Comparison of ENCODE assay signal across 9 mouse cellular contexts in the genomic region with DNA sequence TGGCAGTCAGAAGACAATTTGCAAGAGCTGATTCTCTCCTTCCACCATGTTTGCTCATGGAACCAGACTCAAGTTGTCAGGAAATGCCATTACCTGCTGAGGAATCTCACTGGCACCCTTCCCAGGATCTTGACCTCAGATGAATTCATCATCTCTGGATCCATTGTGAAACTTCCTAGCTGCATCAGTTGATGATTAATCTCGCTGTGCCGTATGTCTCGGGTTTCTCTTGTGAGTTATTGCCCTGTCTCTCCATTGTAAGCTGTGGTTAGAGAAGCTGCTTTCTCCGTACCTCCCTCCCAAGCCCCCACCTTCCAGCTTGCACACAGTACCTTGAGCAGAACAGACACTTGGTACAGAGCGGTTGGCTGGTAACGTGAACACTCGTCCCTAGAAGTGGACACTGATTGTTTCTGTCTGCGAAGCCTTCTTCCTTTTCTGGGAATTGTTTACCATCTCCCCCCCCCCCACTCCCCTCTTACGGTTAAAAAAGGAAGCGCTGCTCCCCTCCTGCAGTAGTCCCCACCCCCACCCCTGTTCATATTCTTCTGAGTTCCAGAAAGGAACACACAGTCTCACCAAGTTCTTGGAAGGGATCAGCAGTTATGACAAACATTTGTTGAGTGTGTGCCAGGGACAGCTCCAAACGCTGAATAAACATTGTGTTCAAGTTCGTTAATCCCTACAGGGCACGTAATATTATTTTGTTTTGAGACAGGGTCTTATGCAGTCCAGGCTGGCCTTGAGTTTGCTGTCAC. TPM values are rescaled to one million over a fixed set of nuclear protein-coding genes. Genes with fewer than 3 reads are reported as not detected.
DNase-seq lines count a peak whose midpoint lies in the region; ATAC-seq lines count a peak whose summit lies in the region.
"Had no signal": no experiment of that assay in that cellular context is flagged by ENCODE, and none has a peak within 500 bp of the region (broad histone marks: within the 10 kb centered on the region; RNA-seq: fewer than 3 reads in every experiment).

No protein-coding gene starts in this region.

- no peak overlapping the region for H3K4me3 ChIP-seq in neural tube, embryonic 13.5 days
- H3K4me3 ChIP-seq in embryonic facial prominence, embryonic 14.5 days (ENCODE audit: low read depth, low read length) = no peak overlapping the region
- H3K4me3 ChIP-seq in intestine, embryonic 14.5 days (ENCODE audit: low read depth, low read length) = 0 out of 2 replicates have a peak overlapping the region, but pooled peaks have one; percentile 6
- H3K4me3 ChIP-seq in lung, embryonic 15.5 days = peak overlapping the region; percentile 26
- H3K4me3 ChIP-seq in forebrain, embryonic 12.5 days (replicated peaks) = no peak overlapping the region
- H3K4me3 ChIP-seq: midbrain, embryonic 12.5 days had no signal

- no peak for ATAC-seq in neural tube, embryonic 13.5 days (ENCODE audit: low read depth)
- peak; percentile 76; the same call in 1 of the 2 replicates for ATAC-seq in embryonic facial prominence, embryonic 14.5 days (ENCODE audit: low read depth)
- ATAC-seq in intestine, embryonic 14.5 days (replicated peaks; ENCODE audit: low FRiP score, low TSS enrichment, low read depth) = peak; percentile 90
- ATAC-seq in lung, embryonic 15.5 days (ENCODE audit: borderline replicate concordance, extremely low read depth, low FRiP score, low TSS enrichment) = peak; percentile 89
- ATAC-seq in forebrain, embryonic 12.5 days (ENCODE audit: low FRiP score) = no peak

- no peaks in the 10 kb centered on the region for H3K27me3 ChIP-seq in neural tube, embryonic 13.5 days
- no peaks in the 10 kb centered on the region for H3K27me3 ChIP-seq in embryonic facial prominence, embryonic 14.5 days (replicated peaks; ENCODE audit: control insufficient read depth, insufficient read depth, low read length)
- H3K27me3 ChIP-seq in intestine, embryonic 14.5 days (replicated peaks; ENCODE audit: control insufficient read depth, insufficient read depth, low read length) = no peaks in the 10 kb centered on the region
- H3K27me3 ChIP-seq in lung, embryonic 15.5 days = no peaks in the 10 kb centered on the region
- H3K27me3 ChIP-seq in forebrain, embryonic 12.5 days = no peaks in the 10 kb centered on the region
- H3K27me3 ChIP-seq: midbrain, embryonic 12.5 days had no signal

- H3K4me2 ChIP-seq in neural tube, embryonic 13.5 days = no peak overlapping the region
- peak overlapping the region; percentile 39 for H3K4me2 ChIP-seq in embryonic facial prominence, embryonic 14.5 days (ENCODE audit: low read depth, low read length)
- peak overlapping the region; percentile 46 for H3K4me2 ChIP-seq in intestine, embryonic 14.5 days (ENCODE audit: low read length)
- H3K4me2 ChIP-seq in lung, embryonic 15.5 days = peak overlapping the region; percentile 48
- no peak overlapping the region for H3K4me2 ChIP-seq in forebrain, embryonic 12.5 days
- H3K4me2 ChIP-seq: midbrain, embryonic 12.5 days had no signal

- no peak for DNase-seq in neural tube, embryonic 10.5 days (ENCODE audit: extremely low spot score, low spot score)
- DNase-seq in embryonic facial prominence, embryonic 14.5 days (ENCODE audit: low spot score) = peak; percentile 79
- peak; percentile 78 for DNase-seq in intestine, embryonic 14.5 days (ENCODE audit: low spot score)
- no peak for DNase-seq in left cerebral cortex, adult 18-20 months (ENCODE audit: low spot score in 2 of 2)
- DNase-seq in layer of hippocampus, adult 9-11 months = no peak

- no peaks in the 10 kb centered on the region for H3K36me3 ChIP-seq in neural tube, embryonic 13.5 days
- no peaks in the 10 kb centered on the region for H3K36me3 ChIP-seq in embryonic facial prominence, embryonic 14.5 days (ENCODE audit: control insufficient read depth, insufficient read depth, low read length)
- no peaks in the 10 kb centered on the region for H3K36me3 ChIP-seq in intestine, embryonic 14.5 days (ENCODE audit: control insufficient read depth, insufficient read depth, low read length)
- H3K36me3 ChIP-seq in lung, embryonic 15.5 days = no peaks in the 10 kb centered on the region
- H3K36me3 ChIP-seq in forebrain, embryonic 12.5 days (replicated peaks) = no peaks in the 10 kb centered on the region
- H3K36me3 ChIP-seq: midbrain, embryonic 12.5 days had no signal

- 48% methylated on average over 13 of the region's 13 CpGs for WGBS in neural tube, embryonic 13.5 days
- WGBS in embryonic facial prominence, embryonic 14.5 days = 27% methylated on average over 13 of the region's 13 CpGs
- WGBS in intestine, embryonic 14.5 days = 6% methylated on average over 13 of the region's 13 CpGs
- WGBS in lung, embryonic 15.5 days = 2% methylated on average over 13 of the region's 13 CpGs
- WGBS in forebrain, embryonic 12.5 days = 69% methylated on average over 13 of the region's 13 CpGs

- peak overlapping the region; percentile 54 for H3K27ac ChIP-seq in neural tube, embryonic 13.5 days (replicated peaks)
- peak overlapping the region; percentile 53; the same call in 1 of the 2 replicates for H3K27ac ChIP-seq in embryonic facial prominence, embryonic 14.5 days (replicated peaks; ENCODE audit: low read depth, low read length)
- H3K27ac ChIP-seq in intestine, embryonic 14.5 days (ENCODE audit: low read depth) = peak overlapping the region; percentile 82
- H3K27ac ChIP-seq in lung, embryonic 15.5 days = peak overlapping the region; percentile 93
- no peak overlapping the region for H3K27ac ChIP-seq in forebrain, embryonic 12.5 days
- H3K27ac ChIP-seq: midbrain, embryonic 12.5 days had no signal

- peaks cover 10% of the 10 kb centered on the region; the same call in 1 of the 2 replicates for H3K4me1 ChIP-seq in neural tube, embryonic 13.5 days (replicated peaks)
- peaks cover 13% of the 10 kb centered on the region; the same call in 1 of the 2 replicates for H3K4me1 ChIP-seq in embryonic facial prominence, embryonic 14.5 days (ENCODE audit: control insufficient read depth, insufficient read depth, low read length)
- peaks cover 25% of the 10 kb centered on the region for H3K4me1 ChIP-seq in intestine, embryonic 14.5 days (replicated peaks; ENCODE audit: control insufficient read depth, insufficient read depth, low read length)
- H3K4me1 ChIP-seq in lung, embryonic 15.5 days = peaks cover 28% of the 10 kb centered on the region
- H3K4me1 ChIP-seq in forebrain, embryonic 12.5 days = no peaks in the 10 kb centered on the region

- H3K9me3 ChIP-seq in neural tube, embryonic 13.5 days = peaks cover 8% of the 10 kb centered on the region; the same call in 1 of the 2 replicates
- peaks cover 9% of the 10 kb centered on the region for H3K9me3 ChIP-seq in embryonic facial prominence, embryonic 14.5 days (ENCODE audit: control insufficient read depth, low read length)
- H3K9me3 ChIP-seq in intestine, embryonic 14.5 days (ENCODE audit: control insufficient read depth, low read length) = peaks cover 8% of the 10 kb centered on the region; the same call in 1 of the 2 replicates
- H3K9me3 ChIP-seq in lung, embryonic 15.5 days = no peaks in the 10 kb centered on the region
- peaks cover 6% of the 10 kb centered on the region for H3K9me3 ChIP-seq in forebrain, embryonic 12.5 days
- H3K9me3 ChIP-seq: midbrain, embryonic 12.5 days had no signal

- no peak overlapping the region for H3K9ac ChIP-seq in neural tube, embryonic 13.5 days
- H3K9ac ChIP-seq in embryonic facial prominence, embryonic 14.5 days (ENCODE audit: low read depth, low read length) = no peak overlapping the region
- H3K9ac ChIP-seq in intestine, embryonic 14.5 days (ENCODE audit: low read length) = no peak overlapping the region
- 0 out of 2 replicates have a peak overlapping the region, but pooled peaks have one; percentile 14 for H3K9ac ChIP-seq in lung, embryonic 15.5 days
- H3K9ac ChIP-seq in forebrain, embryonic 12.5 days = no peak overlapping the region
- H3K9ac ChIP-seq: midbrain, embryonic 12.5 days had no signal

RNA-seq across cellular contexts. Expression of gene Mchr1, which starts 12.5 kb away (rescaled TPM):
- polyA plus RNA-seq in neural tube, embryonic 13.5 days (2015; fragmentation: Nextera tagmentation; extraction: Ambion mirVana) = 2.6 and 2.8 TPM in 2 replicates
- 1.1 and 2.0 TPM in 2 replicates for polyA plus RNA-seq in embryonic facial prominence, embryonic 14.5 days (2014; fragmentation: Nextera tagmentation; extraction: Ambion mirVana)
- 1.0 and 1.2 TPM in 2 replicates for polyA plus RNA-seq in intestine, embryonic 14.5 days (2014; fragmentation: Nextera tagmentation; extraction: Ambion mirVana)
- polyA plus RNA-seq in lung, embryonic 15.5 days (2015; fragmentation: Nextera tagmentation; extraction: Ambion mirVana) = 1.1 TPM in 2 replicates
- total RNA-seq in left cerebral cortex, adult 18-20 months (2021) = 10 to 100 TPM; 20.7 to 25.6 TPM
- 0.36 and 0.72 TPM in 2 replicates for polyA plus RNA-seq in forebrain, embryonic 12.5 days (2016; fragmentation: Nextera tagmentation; extraction: Ambion mirVana)

RNA-seq across cellular contexts. Expression of gene Mrtfa, which starts 57.2 kb away (rescaled TPM):
- 23.3 and 27.1 TPM in 2 replicates for polyA plus RNA-seq in neural tube, embryonic 13.5 days (2015; fragmentation: Nextera tagmentation; extraction: Ambion mirVana)
- polyA plus RNA-seq in embryonic facial prominence, embryonic 14.5 days (2014; fragmentation: Nextera tagmentation; extraction: Ambion mirVana) = 24.5 and 28.6 TPM in 2 replicates
- 21.2 and 25.1 TPM in 2 replicates for polyA plus RNA-seq in intestine, embryonic 14.5 days (2014; fragmentation: Nextera tagmentation; extraction: Ambion mirVana)
- polyA plus RNA-seq in lung, embryonic 15.5 days (2015; fragmentation: Nextera tagmentation; extraction: Ambion mirVana) = 23.2 and 24.2 TPM in 2 replicates
- 10 to 100 TPM; 60.3 to 61.9 TPM for total RNA-seq in left cerebral cortex, adult 18-20 months (2021)
- polyA plus RNA-seq in forebrain, embryonic 12.5 days (2016; fragmentation: Nextera tagmentation; extraction: Ambion mirVana) = 25.7 and 27.9 TPM in 2 replicates

Comparison
In these comparisons a context has a peak if more than half of its experiments do, and no peak if none do; other contexts are left out.
1. ATAC-seq: peak in embryonic facial prominence, embryonic 14.5 days (single experiment), intestine, embryonic 14.5 days (single experiment) and lung, embryonic 15.5 days (single experiment); none in neural tube, embryonic 13.5 days (single experiment) and forebrain, embryonic 12.5 days (single experiment).
2. H3K4me2 ChIP-seq: peak in embryonic facial prominence, embryonic 14.5 days (single experiment), intestine, embryonic 14.5 days (single experiment) and lung, embryonic 15.5 days (single experiment); none in neural tube, embryonic 13.5 days (single experiment) and forebrain, embryonic 12.5 days (single experiment).
3. H3K4me3 ChIP-seq: peak in intestine, embryonic 14.5 days (single experiment) and lung, embryonic 15.5 days (single experiment); none in neural tube, embryonic 13.5 days (single experiment), embryonic facial prominence, embryonic 14.5 days (single experiment) and forebrain, embryonic 12.5 days (single experiment).
4. DNase-seq: peak in embryonic facial prominence, embryonic 14.5 days (single experiment) and intestine, embryonic 14.5 days (single experiment); none in neural tube, embryonic 10.5 days (single experiment), left cerebral cortex, adult 18-20 months (0 of 2) and layer of hippocampus, adult 9-11 months (single experiment).